Mouse (Mus musculus): Measurements from ENCODE around the gene Nhs.
A peak's percentile ranks its signal among the peaks of the same experiment; 100 is the strongest.

The Nhs gene

DNA sequence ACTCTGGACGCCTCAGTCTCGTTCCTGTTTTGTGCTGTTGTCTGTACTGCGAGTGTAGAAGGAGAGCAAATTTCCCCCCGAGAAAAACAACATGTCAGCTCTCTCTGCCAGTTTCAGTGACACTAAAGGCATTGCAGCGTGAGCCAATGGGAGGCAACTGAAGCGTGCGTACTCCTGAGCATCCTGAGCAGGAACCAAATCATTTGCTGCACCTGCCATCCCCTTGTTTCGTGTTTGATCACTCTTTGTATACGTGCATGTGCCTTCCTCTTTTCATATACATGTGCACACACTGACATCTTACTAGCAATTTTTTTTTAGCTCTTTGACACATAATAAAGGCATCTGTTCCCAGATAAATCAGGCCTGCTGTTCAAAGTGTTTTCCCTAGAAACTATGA is 142.1 kb downstream of the Nhs start:
- DNase-seq: no peak

DNA sequence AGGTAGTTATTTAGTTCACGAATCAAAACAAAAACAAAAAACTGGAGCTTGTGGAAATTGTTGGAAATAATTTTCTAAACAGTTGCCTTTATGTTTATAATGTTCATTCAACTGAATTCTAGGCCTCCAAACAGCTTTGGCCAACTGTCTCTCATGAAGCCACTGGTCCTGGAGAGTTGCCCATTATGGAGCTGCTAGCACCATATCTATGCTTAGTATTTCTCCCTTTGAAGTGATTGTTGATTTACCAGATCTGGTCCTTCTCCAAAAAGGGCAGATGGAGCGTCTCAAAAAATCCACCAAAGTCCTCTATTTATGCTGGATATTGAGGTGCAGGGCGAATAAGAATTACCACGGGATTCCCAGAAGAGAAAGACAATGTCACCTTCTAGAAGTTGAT is 147.0 kb downstream of the Nhs start:
- DNase-seq: peak in 1 of 2 experiments; percentile 22

DNA sequence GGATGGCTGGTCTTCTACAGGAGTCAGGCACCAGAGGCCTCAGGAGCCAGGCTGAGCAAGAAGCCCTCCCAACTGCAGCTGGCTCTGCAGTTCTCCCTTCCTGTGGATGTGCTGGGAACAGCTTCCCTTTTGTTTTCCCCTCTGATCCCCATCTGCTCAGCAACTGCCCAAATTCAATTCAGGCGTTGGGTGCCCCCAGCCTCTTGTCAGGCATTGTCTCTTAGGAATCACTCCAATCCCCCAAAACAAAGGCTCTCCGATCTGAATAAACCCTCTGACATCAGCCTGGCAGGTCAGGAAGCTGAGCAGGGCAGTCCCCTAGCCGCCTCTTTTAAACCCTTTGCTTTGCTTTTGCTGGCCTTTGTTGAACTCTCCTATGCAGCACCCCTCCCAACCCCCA is 149.7 kb downstream of the Nhs start:
- no peak for DNase-seq

DNA sequence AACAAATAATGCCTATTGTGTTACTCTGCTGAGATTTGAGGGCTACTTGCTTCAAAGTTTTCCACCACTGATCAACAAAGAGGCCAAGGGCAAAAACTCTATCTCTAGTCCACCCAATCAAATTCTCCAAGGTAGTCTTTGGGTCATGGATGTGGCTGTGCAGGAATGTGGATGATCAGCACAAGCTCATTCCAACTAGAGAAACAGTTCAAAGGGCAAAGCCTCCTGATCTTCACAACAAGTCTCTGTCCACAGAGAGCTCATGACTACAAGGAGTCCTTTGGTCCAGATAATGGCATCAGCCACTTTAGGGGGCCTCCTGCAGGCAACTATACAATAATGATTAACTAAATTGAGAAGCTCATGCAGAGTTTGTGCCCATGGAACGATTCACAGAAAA is 155.7 kb downstream of the Nhs start:
- DNase-seq: no peak

DNA sequence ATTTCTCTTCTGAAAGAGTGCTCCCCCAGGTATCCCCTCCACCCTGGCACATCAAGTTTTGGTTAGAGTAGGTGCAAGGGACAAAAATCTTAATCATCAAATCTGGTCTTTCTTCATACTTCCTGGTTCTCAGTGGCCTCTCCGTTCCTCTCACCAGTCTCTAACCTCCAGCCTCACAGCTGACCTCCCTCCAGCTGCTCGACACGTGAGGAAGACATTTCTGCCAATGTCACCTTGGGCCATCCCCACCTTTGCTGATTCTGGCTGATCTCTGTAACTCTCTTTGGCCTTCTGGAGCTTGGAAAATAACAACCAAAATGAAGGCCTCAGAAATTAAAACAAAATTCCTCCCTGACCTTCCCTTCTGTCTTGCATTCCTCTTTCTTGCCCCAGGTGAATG is 160.7 kb downstream of the Nhs start:
- no peak for DNase-seq

DNA sequence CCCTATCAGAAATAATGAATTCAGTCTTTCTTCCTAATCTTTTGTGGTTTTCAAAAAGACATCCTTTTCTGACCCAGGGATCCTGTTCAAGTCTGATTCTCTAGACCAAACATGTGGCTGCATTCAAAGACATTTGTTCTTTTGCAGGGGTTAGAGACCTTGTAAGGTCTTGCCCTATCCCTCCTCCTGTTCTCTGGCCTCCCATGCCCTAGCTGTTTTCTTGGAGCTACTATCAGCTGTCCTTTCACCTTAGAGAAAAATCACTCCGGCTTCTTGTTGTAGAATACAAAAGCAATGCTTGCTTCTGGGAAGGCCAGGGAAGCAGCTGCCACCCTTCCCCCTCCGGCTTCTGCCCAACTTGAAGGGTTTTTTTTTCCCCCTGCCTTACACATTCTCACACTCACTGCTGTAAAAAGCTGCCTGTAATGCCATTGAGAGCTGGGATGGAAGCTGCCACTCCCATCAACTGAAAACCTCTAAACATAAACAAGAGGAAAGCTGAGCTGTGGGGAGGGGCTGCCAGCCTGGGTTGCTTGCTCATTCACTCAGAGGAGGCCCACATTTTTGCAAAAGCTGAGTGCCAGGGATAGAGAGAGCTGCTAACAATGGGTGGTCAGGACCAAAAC is 162.2 kb downstream of the Nhs start:
- DNase-seq: peak in 1 of 2 experiments; percentile 40

DNA sequence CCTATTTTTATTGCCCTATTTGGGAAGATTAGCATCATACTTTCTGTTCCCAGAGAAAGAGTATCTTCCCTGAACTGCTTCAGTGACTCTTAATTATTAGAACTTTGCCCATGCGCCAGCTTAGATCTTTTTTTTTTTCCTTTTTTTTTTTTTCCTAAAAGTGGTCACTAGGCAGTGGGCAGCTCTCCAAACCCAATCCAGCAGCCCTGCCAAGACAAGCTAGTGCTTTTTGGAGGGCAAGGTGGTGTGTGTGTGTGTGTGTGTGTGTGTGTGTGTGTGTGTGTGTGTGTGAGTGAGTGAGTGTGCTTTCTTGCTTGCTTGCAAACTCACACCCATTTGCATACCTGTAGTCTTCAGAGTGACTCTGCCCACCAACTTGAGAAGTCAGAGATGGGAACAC is 169.4 kb downstream of the Nhs start:
- no peak for DNase-seq

DNA sequence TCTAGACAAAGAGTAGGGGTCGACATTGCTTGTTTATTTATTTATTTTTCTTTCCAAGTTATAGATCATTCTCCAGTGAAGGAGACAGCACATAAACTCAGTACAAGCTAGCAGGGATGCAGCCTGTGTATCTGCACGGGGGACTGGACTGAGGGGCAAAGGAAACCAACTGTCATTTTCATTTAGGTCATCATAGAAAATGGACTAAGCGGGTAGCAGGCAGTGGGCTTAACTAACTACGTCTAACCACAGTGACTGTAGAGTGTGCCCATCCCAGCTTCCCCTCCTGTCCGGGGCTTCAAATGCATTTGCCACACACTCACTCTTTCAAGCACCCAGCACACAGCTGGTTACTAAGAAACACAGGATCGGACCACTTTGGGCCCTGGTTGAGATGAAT is 174.6 kb downstream of the Nhs start:
- DNase-seq: no peak

DNA sequence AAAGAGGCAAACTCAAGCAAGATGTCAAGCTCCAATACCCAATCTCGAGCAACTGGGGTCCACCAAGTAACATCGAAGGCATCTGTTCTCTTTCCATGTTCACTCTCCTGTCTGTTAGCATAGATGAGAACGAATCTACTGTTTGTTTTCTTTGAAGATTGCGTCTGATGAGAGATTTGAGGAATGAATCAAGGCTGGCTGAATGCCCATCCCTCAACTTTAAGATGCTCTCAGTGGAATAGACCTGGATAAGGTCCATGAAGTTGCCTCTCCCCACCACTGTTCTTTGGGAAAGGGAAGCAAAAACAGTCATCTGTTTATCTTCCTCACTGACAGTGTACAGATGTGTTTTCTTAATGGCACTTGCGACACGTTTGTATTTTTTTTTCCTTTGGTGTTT is 178.1 kb downstream of the Nhs start:
- no peak for DNase-seq

DNA sequence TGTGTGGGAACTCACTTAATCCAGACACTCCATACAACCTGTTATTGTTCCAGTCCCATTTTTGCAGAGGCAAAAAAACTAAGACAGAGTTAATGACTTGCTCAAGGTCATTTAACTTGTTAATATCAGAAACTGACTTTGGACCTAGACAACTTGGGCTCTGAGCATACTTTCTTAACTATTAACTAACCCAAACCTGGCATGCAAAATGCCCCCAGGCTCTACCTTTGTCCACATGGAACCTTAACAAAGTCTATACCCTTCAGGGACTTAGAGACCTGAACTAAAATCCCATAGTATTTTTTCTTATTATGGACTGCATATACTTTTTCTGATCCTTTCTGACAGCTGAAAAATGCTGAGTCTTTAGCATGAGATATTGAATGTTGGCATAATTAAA is 179.6 kb downstream of the Nhs start:
- DNase-seq: no peak

DNA sequence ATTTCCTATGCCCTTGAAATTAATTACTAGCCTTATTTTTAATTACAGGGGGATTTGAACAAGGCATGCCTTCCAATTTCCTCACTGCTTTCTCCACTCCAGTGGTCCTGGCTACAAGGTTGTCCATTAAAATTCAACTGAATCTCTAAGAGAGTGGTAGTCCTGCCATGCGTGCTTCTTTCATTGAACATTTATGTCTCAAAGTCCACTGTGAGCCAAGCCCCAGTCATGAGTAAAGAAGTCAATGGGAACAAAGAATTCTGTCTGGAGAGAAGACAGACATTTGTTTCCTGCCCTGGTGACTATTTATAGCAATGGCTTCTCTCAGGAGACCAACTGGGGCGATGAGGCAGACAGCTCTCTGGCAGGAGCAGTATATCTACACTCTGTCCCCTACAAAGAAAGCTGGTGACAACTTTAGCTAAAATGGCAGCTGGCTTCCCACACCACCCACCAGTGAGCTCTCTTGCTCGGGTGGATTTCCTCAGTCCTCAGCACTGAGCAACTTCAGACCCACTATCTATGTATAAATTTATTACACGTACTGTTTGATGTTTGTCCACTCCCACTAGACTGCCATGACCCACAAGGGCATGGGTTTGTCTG is 182.2 kb downstream of the Nhs start:
- DNase-seq: no peak

DNA sequence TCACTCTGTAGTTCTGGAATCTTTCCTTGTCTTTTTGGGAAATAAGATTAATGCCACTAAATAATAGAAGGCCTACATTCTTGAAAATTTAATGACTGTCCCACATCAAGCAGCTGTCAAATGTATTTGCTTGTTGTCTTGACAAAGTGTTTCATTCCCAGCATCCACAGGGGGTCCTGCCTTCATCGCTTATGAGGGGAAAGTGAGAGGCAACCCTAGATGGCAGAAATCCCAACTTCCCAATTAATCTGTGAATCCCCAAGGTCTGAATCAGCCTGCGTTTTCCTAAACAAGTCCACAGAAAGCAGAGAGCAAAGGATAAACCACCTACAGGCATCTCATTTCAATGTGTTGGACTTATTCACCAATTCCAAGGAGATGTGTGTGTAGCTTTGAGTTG is 183.2 kb downstream of the Nhs start:
- no peak for DNase-seq

DNA sequence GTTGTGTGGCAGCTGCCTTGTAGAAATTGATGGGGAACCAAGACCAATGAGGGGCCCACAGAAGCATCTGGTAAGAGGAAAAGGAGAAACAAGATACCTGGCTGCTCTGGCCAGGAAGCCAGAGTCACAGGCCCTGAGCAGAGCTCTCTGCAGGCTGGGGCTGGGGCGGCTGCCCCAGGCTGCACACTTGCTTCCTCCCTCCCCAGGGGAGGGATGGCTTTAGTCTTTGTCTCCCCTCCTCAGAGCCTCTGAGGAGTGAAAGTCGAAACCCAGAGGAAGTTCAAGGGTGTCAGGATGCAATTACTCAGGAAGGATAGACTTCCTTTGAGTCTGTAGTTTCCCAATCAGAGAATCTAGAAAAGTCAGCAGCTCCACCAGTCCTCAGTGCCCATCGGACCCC is 186.0 kb downstream of the Nhs start:
- DNase-seq: peak in 1 of 2 experiments; percentile 18

DNA sequence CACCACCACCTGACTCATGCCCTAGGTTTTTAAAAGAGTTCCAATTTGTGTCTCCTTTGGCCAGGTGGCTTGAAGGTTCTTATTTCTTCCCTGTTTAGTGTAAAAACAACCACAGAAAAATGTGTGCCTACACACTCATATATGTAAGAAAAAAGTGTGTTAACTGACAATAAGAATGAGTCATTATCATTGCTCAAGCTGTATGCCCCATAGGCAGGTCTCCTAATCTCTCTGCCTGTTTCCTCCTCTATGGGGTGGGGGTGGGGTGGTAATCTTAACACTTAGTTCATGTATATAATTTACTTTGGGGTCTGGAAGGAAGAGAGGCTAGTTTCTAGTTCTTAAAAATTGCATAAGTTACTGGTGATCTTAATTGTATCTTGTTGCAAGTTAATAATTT is 186.8 kb downstream of the Nhs start:
- DNase-seq: no peak

DNA sequence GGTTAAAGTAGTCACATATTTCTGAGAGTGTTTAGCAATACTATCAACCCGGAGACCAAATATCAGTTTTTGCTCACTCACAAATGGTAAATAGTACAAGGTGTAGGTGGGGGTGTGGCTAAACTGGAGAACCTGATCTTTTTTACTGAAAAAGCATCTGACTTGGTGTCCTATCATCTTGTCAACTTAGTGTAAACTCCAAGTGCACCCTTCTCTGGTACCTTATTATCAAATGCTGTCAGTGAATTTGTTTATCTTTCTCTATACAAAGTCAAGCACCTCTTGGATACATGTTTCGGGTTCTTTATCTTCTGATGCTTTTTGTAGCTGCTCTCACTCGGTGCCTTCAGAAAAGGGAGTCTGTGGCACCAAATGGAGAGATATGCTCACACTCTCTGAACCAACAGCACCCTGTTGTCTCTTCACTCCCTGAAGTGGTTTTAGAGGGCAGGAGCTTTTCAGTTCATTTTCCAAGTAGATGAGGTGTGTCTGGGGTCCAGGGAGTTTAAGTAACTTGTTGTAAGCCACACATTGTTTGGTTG is 187.5 kb downstream of the Nhs start:
- DNase-seq: no peak

DNA sequence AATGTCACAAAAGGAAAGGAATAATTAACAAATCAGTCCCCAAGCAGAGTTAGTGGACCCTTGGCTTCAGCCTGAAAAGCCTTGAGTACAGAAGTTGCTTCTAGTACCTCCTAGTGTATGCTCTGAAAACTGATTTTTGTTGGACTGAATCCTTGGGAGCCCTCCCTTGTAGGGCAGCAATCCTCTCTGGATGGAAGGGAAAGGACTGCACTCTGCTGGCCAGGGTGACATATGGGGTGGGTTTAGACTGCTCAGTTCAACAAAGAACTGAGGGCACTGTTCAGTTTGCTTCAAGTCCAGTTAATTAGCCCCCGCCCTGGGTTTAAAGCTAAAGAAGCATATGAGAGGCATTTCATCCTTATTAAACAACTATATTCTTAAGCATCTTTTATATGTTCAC is 188.4 kb downstream of the Nhs start:
- DNase-seq: no peak

DNA sequence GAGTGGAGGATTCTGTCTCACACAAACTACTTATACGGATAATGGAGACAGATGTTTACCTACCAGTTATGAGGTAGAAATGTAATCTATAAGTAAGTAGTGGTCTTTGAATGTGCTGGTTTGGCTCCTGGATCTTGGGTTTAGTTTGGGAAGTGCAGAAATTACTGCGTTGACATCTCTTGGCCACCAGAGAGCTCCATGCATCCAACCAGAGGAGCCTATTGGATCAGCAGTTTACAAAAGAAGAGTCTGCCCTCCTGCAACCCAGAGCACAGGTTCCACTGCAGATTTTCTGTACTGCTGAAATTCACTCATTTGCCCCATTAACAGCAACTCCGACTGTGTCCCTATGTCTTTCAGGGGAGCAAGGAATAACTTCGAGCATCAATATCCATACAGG is 191.8 kb downstream of the Nhs start:
- DNase-seq: no peak

DNA sequence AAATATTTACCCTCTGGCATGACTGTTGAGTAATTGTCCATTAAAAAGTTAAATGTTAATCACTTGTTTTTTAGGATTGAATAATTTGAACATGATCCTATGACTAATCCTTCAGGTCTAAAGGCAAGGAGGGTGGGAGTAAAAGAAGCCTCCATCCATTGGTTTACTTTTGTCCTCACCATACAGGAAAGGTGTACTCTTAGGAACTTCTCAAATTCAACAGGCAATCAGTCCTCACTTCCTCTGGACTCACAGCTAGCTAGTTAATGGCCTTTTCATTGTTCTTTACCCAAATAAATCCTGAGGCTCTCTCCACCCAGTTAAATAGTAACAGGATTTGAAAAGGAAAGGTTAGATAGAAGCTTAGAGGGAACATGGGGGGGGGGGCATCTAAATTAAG is 196.2 kb downstream of the Nhs start:
- DNase-seq: no peak

DNA sequence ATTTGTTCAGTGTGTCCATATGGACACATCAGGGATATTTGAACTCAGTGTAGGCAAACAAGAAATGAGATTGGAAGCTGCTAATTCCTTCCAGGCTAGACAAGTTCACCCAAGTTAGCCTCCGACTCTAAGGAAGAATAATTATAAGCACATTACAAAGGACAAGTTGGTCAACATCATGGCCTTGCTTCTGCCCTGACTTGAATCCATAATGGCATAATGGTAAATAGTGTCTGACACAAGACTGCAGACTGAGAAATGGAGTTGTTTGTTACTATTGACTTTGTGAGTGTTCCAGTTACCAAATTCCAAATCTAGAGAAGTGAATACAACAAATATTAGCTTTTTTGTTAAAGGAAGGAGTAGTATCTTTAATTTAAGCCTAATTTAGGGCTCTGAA is 196.7 kb downstream of the Nhs start:
- no peak for DNase-seq

DNA sequence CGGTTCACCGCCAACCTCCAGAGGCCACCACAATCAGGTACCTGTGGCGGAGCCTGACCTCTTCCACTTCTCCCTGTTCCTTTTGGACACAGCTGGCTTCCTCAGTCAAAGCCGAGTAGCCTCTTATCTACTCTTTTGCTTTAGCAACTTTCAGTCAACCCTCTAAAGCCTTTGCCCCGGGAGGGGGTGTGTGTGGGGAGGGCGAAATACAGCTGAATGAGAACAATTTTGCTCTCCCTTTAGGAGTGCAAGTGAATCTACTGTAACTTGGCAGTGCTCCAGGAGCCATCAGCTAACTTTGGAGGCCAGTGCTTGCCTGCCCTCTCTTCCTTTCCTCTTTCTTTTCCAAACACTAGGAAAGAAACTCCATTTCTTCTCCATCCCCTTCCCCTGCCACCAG is 197.8 kb downstream of the Nhs start:
- no peak for DNase-seq

DNA sequence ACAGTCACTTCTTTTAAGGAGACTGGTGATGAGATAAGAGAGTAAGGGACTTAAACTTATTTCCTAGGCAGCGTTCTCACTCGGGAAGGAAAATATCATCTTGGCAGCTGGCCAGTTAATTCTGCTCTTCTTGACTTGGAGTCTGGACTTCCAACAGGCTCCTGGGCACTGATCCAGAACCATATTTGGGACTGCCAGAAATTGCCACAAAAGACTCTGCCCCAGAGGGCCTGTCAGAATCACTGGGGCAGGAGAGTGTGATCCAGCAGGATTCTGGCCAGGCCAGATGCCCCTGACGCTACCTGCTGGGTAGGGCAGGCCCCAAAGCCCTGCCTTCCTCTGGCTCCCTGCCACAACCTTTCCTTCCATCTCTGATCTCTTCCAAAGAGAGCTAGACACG is 198.4 kb downstream of the Nhs start:
- DNase-seq: peak; percentile 35 to 52

DNA sequence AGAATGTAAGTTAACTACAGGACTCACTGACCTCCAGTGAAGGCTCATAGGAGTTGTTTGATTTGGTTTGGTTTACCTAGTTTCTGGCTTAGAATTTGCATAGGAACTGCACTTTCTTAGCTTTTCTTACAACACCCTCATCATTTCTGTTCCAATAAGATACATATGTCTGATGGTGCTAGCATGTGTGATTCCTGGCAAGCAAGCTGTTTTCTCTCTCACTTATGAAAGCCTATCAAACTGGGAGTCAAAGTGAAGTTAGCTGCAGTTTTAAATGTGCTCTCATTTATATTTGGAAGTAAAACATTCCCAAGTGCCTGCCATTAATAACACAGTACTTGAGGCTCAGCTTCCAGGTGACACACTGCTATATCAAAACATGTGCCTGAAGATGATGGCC is 207.2 kb downstream of the Nhs start:
- DNase-seq: no peak

DNA sequence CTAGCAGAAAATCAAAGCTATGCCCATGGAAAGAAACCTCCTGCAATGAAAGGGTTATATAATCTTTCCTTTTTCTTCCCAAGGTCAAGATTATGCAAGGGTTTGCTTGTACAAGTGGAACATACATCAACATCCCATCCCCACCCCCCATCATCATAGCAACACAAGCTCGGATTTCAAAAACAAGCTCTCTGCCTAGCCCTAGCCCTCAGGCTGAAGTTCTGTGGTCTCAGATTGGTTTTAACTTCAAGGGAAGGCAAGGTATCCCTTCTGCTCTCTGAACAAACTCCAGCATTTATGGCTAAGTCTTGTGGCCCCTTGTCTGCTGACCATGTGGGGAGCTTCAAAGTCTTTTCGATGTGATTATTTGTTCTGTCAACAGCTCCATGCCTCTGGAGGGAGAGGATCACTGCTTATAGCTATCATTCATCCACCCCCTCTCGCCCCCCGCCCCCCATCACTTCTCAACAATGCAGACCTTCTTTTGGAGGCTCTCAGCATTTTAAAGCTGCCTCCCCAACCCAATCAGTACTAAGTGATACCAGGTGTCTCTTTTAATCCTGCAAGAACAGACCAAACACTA is 216.3 kb downstream of the Nhs start:
- DNase-seq: no peak

DNA sequence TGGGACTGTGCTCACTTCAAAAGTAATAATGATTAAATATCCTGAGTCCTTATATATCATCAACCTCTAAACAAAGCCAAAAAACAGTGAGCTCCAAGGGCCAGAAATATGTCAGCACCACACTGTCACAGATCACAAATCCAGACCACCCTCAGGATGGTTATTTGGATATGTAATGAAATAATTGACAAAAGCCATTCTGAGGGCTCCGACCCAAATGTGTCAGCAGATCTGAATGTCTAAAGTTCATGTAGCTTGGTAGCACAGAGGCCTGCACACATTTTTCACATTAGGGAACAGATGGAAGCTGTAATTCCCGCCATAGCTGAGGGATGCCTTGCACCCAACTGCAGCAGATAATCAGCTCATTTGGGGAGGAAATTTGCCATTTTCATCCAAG is 218.8 kb downstream of the Nhs start:
- peak; percentile 13 to 60 for DNase-seq

DNA sequence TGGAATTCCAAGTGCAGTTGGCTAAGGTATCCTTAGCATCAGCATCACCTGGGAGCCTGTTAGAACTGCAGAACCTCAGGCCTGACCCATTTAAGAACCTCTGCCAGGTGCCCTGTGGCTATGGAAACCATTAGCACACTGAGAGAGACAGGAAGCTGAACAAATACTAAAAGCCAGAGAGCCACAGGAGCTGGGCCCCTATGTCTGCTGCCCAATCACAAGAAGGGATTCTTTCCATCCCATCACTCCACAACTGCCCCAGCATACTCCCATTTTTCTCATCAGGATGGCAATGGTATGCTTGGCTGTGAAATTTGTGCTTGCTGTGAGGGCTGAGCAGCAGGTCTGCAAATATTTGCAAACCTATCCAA is 232.9 kb downstream of the Nhs start:
- no peak for DNase-seq
